Mouse (Mus musculus): Measurements from ENCODE around the gene Hsf4. TPM values are rescaled to one million over a fixed set of nuclear protein-coding genes. Genes with fewer than 3 reads are reported as not detected.
A peak's percentile ranks its signal among the peaks of the same experiment; 100 is the strongest.

Gene Hsf4
- polyA plus RNA-seq, 1 experiment from 2014 or later = 0.19 TPM

DNA sequence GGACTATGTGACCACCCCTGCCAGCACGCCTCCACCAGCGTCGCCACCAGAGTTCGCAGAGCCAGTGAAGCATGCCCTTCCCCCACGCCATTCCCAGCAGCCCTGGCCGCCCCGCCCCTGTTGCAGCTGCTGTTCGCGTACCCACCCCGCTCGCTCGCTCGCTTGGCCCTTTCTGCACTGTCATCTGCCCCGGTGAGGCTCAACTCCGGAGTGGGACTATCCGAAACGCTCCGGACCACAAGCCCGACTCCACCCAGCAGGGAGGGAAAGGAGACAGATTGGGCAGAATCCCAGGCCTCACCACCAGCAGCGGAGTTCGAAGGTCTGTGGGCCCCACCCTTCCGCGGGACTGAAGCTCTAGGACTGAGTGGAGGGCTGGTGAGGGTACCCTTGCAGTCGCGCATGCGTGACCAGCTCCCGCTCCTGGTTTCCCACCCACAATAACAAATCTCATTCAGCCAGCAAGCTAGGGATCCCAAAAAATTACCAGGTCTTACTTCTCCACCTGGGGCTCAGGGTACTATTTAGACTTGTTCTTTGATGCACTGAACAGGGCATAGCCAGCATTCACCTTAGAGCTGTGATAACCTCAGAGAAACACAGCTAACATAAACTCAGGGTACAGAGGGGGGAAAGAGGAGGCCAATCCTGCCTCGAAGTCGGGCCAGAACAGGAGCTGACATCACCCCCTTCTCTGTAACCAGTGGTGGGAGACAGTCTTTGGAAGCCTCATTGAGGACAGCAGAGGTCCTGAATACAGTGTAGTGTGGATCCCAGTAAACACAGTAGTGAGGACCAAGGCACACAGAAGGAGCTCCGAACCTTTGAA lies 6.9 kb downstream of the Hsf4 start:
- Histone ChIP-seq H3K9ac (peak overlapping the region; percentile 63), H3K4me3 (peak overlapping the region; percentile 49), H3K36me3 (peaks cover 3% of the 10 kb centered on the region), H3K27me3 (peaks cover 93% of the 10 kb centered on the region), H3K27ac (no peak overlapping the region), H3K4me2 (replicated peaks) (peak overlapping the region; percentile 77), H3K4me1 (peaks cover 25% of the 10 kb centered on the region), H3K9me3 (no peaks in the 10 kb centered on the region)
- 4% methylated on average over 30 of the region's 30 CpGs for WGBS
- peak; percentile 66 for ATAC-seq (ENCODE audit: low FRiP score, low read depth)

DNA sequence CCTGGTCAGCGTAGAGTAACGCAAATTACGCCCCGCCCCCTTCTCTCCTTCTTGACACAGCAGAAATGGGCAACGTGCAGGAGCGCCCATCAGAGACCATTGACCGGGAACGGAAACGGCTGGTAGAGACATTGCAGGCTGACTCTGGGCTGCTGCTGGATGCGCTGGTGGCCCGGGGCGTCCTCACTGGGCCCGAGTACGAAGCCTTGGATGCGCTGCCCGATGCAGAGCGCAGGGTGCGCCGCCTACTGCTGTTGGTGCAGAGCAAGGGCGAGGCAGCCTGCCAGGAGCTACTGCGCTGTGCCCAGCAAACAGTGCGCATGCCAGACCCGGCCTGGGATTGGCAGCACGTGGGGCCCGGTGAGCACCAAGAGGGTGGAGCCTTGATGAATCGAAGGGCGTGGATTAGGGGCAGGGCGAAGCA lies 9.3 kb downstream of the Hsf4 start:
- peak overlapping the region; percentile 58 for H3K4me2 ChIP-seq (replicated peaks)
- H3K27me3 ChIP-seq = peaks cover 68% of the 10 kb centered on the region
- H3K9ac ChIP-seq = peak overlapping the region; percentile 40; the same call in 1 of the 2 replicates
- peak; percentile 52; the same call in 1 of the 2 replicates for ATAC-seq (ENCODE audit: low FRiP score, low read depth)
- H3K4me3 ChIP-seq = peak overlapping the region; percentile 27
- H3K36me3 ChIP-seq = peaks cover 18% of the 10 kb centered on the region
- H3K9me3 ChIP-seq = no peaks in the 10 kb centered on the region
- no peak overlapping the region for H3K27ac ChIP-seq
- WGBS = 4% methylated on average over 28 of the region's 28 CpGs
- H3K4me1 ChIP-seq = peaks cover 25% of the 10 kb centered on the region

DNA sequence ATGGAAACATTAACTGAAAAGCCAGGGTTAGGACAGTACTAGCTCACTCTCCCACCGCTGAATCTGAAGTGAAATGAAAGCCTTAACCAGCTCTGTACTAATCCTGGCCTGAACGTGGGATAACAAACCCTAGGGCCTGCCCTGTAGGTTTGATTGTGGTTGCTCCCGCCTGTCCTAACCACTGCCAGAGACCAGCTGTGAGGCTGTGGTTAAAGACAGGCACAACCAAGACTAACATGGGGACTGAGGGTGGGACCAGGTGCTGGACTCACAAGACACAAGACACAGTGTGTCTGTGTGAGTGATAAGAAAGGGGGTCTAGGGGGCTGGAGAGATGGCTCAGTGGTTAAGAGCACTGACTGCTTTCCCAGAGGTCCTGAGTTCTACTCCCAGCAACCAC lies 11.0 kb downstream of the Hsf4 start:
- Histone ChIP-seq H3K27me3 (peaks cover 52% of the 10 kb centered on the region), H3K9me3 (no peaks in the 10 kb centered on the region), H3K36me3 (peaks cover 30% of the 10 kb centered on the region), H3K4me3 (no peak overlapping the region), H3K4me2 (replicated peaks) (no peak overlapping the region), H3K4me1 (peaks cover 21% of the 10 kb centered on the region), H3K27ac (no peak overlapping the region), H3K9ac (no peak overlapping the region)
- 62% methylated on average over 3 of the region's 3 CpGs for WGBS
- ATAC-seq (ENCODE audit: low FRiP score, low read depth) = no peak

DNA sequence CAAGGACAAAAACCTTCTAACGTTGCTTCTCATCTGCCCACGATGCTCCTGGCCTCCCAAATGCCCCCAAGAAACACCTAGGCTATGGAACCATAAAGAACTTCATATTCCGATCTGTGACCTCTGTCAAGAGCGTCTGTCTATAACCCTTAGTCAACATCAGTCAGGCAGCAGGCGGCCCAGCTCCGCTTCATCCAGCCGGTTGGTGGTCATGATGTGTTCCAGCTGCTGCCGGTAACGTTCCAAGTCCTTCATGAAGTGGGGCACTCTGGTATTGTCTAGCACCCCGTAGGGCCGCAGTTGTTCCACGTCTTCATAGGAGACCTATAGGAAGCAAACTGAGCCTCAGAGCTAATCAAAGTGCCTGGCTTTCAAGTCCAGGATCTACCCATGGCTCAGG lies 12.2 kb downstream of the Hsf4 start:
- Histone ChIP-seq H3K27me3 (peaks cover 39% of the 10 kb centered on the region), H3K4me1 (peaks cover 9% of the 10 kb centered on the region)
- no peak for ATAC-seq (ENCODE audit: low FRiP score, low read depth)

DNA sequence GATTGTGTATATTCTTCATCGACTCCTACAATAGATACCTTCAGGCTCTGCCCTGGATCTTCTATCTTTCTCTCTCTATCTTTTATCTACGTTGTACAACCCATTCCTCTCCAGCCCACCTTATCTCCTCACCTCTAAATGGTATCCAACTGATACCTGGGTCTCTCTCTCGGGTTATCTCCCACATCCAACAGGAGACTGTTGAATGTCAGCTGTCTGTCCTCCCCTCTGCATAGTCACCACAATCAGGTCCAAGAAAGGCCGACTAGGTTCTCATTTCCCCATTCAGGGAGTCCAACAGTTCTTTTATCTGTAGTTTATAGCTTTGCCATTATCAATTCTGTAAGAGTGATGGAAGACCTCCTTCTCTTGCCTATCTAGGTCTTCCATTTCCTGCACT lies 12.6 kb downstream of the Hsf4 start:
- Histone ChIP-seq H3K4me1 (peaks cover 9% of the 10 kb centered on the region), H3K36me3 (peaks cover 32% of the 10 kb centered on the region), H3K27ac (no peak overlapping the region), H3K4me3 (no peak overlapping the region), H3K4me2 (replicated peaks) (no peak overlapping the region), H3K27me3 (peaks cover 35% of the 10 kb centered on the region), H3K9ac (no peak overlapping the region), H3K9me3 (no peaks in the 10 kb centered on the region)
- ATAC-seq (ENCODE audit: low FRiP score, low read depth) = no peak
- 83% methylated on average over 4 of the region's 4 CpGs for WGBS

More for the DNA sequence above, 12.2 kb downstream of the Hsf4 start:
- no peaks in the 10 kb centered on the region for H3K9me3 ChIP-seq
- no peak overlapping the region for H3K4me3 ChIP-seq
- peaks cover 32% of the 10 kb centered on the region for H3K36me3 ChIP-seq
- WGBS = 84% methylated on average over 12 of the region's 12 CpGs
- H3K4me2 ChIP-seq (replicated peaks) = no peak overlapping the region
- no peak overlapping the region for H3K9ac ChIP-seq
- no peak overlapping the region for H3K27ac ChIP-seq

DNA sequence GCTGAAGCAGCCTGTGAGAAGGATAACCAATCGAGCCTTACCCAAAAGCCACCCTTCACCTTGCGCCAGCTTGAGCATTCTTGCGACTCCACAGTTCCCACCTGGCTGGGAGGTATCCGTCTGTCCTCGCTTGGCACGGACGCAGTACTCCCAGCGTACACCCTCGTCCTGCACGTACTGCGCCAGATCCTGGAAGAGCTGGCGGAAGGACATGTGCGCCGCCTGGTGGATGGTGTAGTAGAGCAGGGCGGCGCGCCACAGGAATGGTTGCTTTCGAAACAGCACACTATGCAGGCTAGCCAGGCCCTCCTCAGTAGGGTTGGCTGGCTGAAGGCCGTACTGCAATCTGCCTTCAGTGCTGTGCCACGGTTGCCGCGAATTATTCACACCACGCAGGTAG lies 13.5 kb downstream of the Hsf4 start:
- Histone ChIP-seq H3K4me1 (peaks cover 15% of the 10 kb centered on the region), H3K27ac (no peak overlapping the region), H3K36me3 (peaks cover 32% of the 10 kb centered on the region), H3K9ac (no peak overlapping the region), H3K4me3 (no peak overlapping the region), H3K27me3 (peaks cover 27% of the 10 kb centered on the region), H3K9me3 (no peaks in the 10 kb centered on the region), H3K4me2 (replicated peaks) (no peak overlapping the region)
- no peak for ATAC-seq (ENCODE audit: low FRiP score, low read depth)
- WGBS = 24% methylated on average over 23 of the region's 23 CpGs

DNA sequence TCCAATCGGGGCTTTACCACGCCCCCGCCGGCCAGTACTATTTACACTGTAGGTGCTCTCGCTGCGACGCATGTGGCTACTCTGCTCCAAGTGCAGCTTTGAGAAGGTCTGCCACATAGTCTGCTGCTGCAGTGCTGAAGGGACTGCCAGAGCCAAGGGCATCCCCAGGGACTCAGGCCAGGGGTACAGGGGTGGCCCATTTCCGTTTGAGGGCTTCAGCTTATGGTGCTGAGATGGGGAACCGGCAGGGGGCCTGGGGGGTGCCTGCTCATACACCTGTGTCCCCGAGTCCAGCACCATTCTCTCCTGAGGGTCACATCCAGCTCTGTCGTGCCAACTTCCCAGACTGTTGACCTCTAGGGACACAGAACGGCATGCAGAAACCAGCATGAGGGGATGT lies 15.9 kb downstream of the Hsf4 start:
- no peaks in the 10 kb centered on the region for H3K9me3 ChIP-seq
- no peak overlapping the region for H3K4me3 ChIP-seq
- peaks cover 26% of the 10 kb centered on the region for H3K4me1 ChIP-seq
- 52% methylated on average over 12 of the region's 12 CpGs for WGBS
- H3K27me3 ChIP-seq = peaks cover 12% of the 10 kb centered on the region
- peaks cover 32% of the 10 kb centered on the region for H3K36me3 ChIP-seq
- no peak for ATAC-seq (ENCODE audit: low FRiP score, low read depth)
- H3K9ac ChIP-seq = no peak overlapping the region
- no peak overlapping the region for H3K27ac ChIP-seq
- H3K4me2 ChIP-seq (replicated peaks) = no peak overlapping the region

DNA sequence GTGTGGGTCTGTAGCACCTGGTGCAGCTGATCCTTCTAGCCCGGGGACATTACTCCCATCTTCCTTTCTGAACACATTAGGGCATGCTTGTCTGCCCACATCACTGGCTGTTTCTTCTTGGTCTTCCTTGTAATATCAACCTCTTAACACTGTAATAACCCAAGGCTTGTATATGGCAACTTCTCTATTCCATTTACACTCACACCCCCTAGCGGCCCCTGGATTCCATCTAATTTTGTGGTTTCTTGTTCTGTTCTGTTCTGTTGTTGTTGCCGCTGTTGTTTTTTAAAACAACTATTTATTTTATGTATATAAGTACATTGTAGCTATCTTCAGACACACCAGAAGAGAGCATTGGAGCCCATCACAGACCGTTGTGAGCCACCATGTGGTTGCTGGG lies 17.3 kb downstream of the Hsf4 start:
- no peak for ATAC-seq (ENCODE audit: low FRiP score, low read depth)
- H3K27me3 ChIP-seq = peaks cover 13% of the 10 kb centered on the region
- no peaks in the 10 kb centered on the region for H3K9me3 ChIP-seq
- no peak overlapping the region for H3K4me2 ChIP-seq (replicated peaks)
- H3K36me3 ChIP-seq = peaks cover 25% of the 10 kb centered on the region
- H3K9ac ChIP-seq = no peak overlapping the region
- no peak overlapping the region for H3K27ac ChIP-seq
- no peak overlapping the region for H3K4me3 ChIP-seq
- H3K4me1 ChIP-seq = peaks cover 30% of the 10 kb centered on the region
- 86% methylated on average over 4 of the region's 4 CpGs for WGBS

DNA sequence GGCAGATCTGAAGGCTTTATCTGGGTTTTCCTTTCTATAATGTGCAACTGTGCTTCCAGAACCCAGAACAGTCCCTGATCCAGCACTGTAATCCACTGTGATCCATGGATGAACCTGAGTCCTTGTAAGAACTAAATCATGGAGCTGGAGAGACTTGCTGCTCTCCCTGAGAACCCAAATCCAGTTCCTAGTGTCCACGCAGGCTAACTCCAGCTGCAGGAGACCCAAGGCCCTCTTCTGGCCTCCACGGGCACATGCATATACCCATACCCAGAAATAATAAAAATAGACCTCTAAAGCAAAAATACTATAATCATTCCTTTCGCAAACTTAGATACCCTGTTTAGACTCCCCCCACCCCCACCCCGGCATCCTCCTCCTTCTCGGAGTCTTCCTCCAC lies 18.6 kb downstream of the Hsf4 start:
- Histone ChIP-seq H3K9ac (0 out of 2 replicates have a peak overlapping the region, but pooled peaks have one; percentile 2), H3K4me2 (replicated peaks) (peak overlapping the region; percentile 93), H3K4me1 (peaks cover 30% of the 10 kb centered on the region), H3K36me3 (peaks cover 14% of the 10 kb centered on the region), H3K9me3 (no peaks in the 10 kb centered on the region), H3K4me3 (peak overlapping the region; percentile 54; the same call in 1 of the 2 replicates), H3K27ac (no peak overlapping the region), H3K27me3 (peaks cover 19% of the 10 kb centered on the region)
- WGBS = 91% methylated on average over 5 of the region's 5 CpGs
- no peak for ATAC-seq (ENCODE audit: low FRiP score, low read depth)

DNA sequence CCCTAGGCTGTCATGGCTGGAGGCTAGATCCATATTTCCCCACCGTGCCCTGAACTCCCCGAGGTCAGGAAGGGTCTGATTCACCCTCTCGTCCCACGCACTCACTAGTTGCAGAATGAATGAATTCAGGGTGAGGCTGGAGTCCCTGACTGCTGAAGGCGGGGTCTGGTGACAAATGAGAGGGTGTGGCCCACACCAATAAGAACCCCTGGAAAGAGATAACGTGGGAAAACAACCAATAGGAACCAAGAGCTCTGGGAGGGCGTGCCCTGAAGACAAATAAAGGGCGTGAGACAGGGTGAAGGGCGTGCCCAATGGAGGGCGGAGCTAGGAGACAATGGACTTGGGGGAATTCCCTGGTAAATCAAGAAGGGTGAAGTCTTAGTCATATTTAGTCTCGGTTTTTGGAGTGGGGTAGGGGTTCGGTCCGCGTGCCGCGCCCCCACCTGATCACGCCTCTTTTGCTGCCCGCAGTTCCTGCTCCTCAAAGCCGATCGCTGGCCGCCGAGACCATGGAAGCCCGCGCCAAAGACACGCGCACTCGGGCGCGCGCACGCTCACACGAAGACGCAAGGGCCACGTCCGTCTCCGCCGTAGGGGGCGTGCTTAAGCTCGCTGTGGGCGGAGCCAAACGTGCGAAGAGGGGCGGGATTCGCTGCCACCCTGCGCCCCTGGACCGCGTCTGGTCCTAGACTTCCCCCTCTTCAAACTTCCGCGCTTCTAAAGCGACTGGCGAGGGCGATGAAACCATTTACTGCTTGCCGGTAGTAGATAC lies 19.5 kb downstream of the Hsf4 start:
- peak; percentile 92 for ATAC-seq (ENCODE audit: low FRiP score, low read depth)
- Histone ChIP-seq H3K36me3 (peaks cover 14% of the 10 kb centered on the region), H3K27ac (peak overlapping the region; percentile 61; the same call in 1 of the 2 replicates), H3K9me3 (no peaks in the 10 kb centered on the region), H3K9ac (peak overlapping the region; percentile 73), H3K4me1 (peaks cover 30% of the 10 kb centered on the region), H3K4me3 (peak overlapping the region; percentile 54), H3K27me3 (peaks cover 28% of the 10 kb centered on the region), H3K4me2 (replicated peaks) (peak overlapping the region; percentile 93)
- WGBS = under 1% methylated on average over 53 of the region's 53 CpGs

DNA sequence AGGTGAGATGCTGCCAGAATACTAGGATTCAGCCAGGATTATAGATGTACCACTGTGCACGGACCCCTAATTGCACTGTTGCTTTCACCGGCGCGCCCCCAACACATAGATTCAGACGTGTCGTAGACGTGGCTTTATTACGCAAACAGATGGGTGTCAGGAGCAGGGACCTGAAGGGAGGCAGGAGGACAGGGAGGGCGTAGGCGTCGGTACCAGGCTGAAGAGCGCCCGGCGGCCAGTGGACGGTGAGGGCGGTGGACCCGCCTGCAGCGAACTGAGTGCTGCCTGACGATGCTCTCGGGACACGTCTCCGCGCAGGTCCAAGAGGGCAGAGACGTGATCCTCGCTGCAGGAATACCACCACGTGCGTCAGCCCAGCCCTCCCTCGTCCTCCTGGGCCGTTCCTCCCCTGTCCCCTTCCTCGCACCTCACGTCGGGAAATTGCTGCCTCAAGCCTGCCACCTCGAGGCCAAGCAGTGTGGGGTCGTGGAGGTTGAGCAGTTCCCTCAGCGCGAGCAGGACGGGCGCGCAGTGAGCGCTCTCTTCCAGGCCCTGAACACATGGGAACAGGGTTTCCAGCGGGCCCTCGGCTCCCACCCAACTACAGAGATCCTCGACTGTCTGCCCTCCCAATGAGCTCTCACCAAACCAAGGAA lies 20.3 kb downstream of the Hsf4 start, which contains the start of gene 4931428F04Rik:
Gene 4931428F04Rik, minus strand, starts transcription at position 60 of the 656 bp plus-strand sequence.
- Histone ChIP-seq H3K27ac (peak within 1 kb of the TSS; percentile 61; the same call in 1 of the 2 replicates), H3K36me3 (peaks cover 8% of the 10 kb centered on the region), H3K27me3 (peaks cover 28% of the 10 kb centered on the region), H3K4me3 (peak within 1 kb of the TSS; percentile 54), H3K9me3 (no peaks in the 10 kb centered on the region), H3K9ac (peak within 1 kb of the TSS; percentile 73), H3K4me2 (replicated peaks) (peak within 1 kb of the TSS; percentile 93), H3K4me1 (peaks cover 30% of the 10 kb centered on the region)
- ATAC-seq (ENCODE audit: low FRiP score, low read depth) = no peak; the same call in none of the 2 replicates
- WGBS = 1% methylated on average over 43 of the region's 43 CpGs
